Mouse (Mus musculus): ENCODE measurements around the gene Runx3. TPM values are rescaled to one million over a fixed set of nuclear protein-coding genes. Genes with fewer than 3 reads are reported as not detected.

Runx3 gene
- polyA plus RNA-seq, 1 experiment from 2014 or later, result 0.13 TPM

GRCm38 (mm10) chr4:135166413-135167225, 46.2 kb downstream of the Runx3 start:
- DNase-seq (ENCODE audit: low spot score), result no peak

GRCm38 (mm10) chr4:135167816-135168527, 47.5 kb downstream of the Runx3 start:
- ATAC-seq (ENCODE audit: low FRiP score, low TSS enrichment) (no peak), DNase-seq (ENCODE audit: low spot score) (no peak)
- no peaks in the 10 kb centered on the region for H3K36me3 ChIP-seq (ENCODE audit: control insufficient read depth, insufficient read depth, low read length)
- H3K4me3 ChIP-seq (ENCODE audit: low read depth, low read length), result no peak overlapping the region
- H3K4me1 ChIP-seq (replicated peaks; ENCODE audit: control insufficient read depth, insufficient read depth), result no peaks in the 10 kb centered on the region; the same call in 1 of the 2 replicates
- TF ChIP-seq EP300 (optimal IDR thresholded peaks at IDR 0.05), result no peak
- no peak for TF ChIP-seq CTCF (IDR thresholded peaks at IDR 0.05; ENCODE audit: low read depth)
- H3K27ac ChIP-seq (replicated peaks), result no peak overlapping the region
- H3K9me3 ChIP-seq (ENCODE audit: control insufficient read depth, low read length), result no peaks in the 10 kb centered on the region
- WGBS, result 65% methylated on average over 7 of the region's 7 CpGs
- H3K27me3 ChIP-seq (ENCODE audit: control insufficient read depth, insufficient read depth, low read length), result no peaks in the 10 kb centered on the region
- H3K4me2 ChIP-seq (replicated peaks; ENCODE audit: low read depth), result no peak overlapping the region
- no peak overlapping the region for H3K9ac ChIP-seq (ENCODE audit: low read length)

More at GRCm38 (mm10) chr4:135166413-135167225, 46.2 kb downstream of the Runx3 start:
- no peaks in the 10 kb centered on the region for H3K36me3 ChIP-seq (ENCODE audit: control insufficient read depth, insufficient read depth, low read length)
- no peak overlapping the region for H3K4me3 ChIP-seq (ENCODE audit: low read depth, low read length)
- TF ChIP-seq EP300 (optimal IDR thresholded peaks at IDR 0.05), result no peak
- TF ChIP-seq CTCF (IDR thresholded peaks at IDR 0.05; ENCODE audit: low read depth), result no peak
- no peak overlapping the region for H3K27ac ChIP-seq (replicated peaks)
- no peak overlapping the region for H3K4me2 ChIP-seq (replicated peaks; ENCODE audit: low read depth)
- no peaks in the 10 kb centered on the region for H3K9me3 ChIP-seq (ENCODE audit: control insufficient read depth, low read length)
- no peak for ATAC-seq (ENCODE audit: low FRiP score, low TSS enrichment)
- whole genome bisulfite sequencing, result 19% methylated on average over 23 of the region's 23 CpGs
- H3K9ac ChIP-seq (ENCODE audit: low read length), result no peak overlapping the region
- no peaks in the 10 kb centered on the region; the same call in 1 of the 2 replicates for H3K4me1 ChIP-seq (replicated peaks; ENCODE audit: control insufficient read depth, insufficient read depth)
- no peaks in the 10 kb centered on the region for H3K27me3 ChIP-seq (ENCODE audit: control insufficient read depth, insufficient read depth, low read length)

GRCm38 (mm10) chr4:135169096-135169495, 48.6 kb downstream of the Runx3 start:
- Histone ChIP-seq H3K4me2 (replicated peaks; ENCODE audit: low read depth) (no peak overlapping the region), H3K36me3 (ENCODE audit: control insufficient read depth, insufficient read depth, low read length) (no peaks in the 10 kb centered on the region), H3K9ac (ENCODE audit: low read length) (no peak overlapping the region), H3K4me3 (ENCODE audit: low read depth, low read length) (no peak overlapping the region), H3K27me3 (ENCODE audit: control insufficient read depth, insufficient read depth, low read length) (no peaks in the 10 kb centered on the region), H3K27ac (replicated peaks) (no peak overlapping the region), H3K4me1 (replicated peaks; ENCODE audit: control insufficient read depth, insufficient read depth) (no peaks in the 10 kb centered on the region; the same call in 1 of the 2 replicates), H3K9me3 (ENCODE audit: control insufficient read depth, low read length) (no peaks in the 10 kb centered on the region)
- 74% methylated on average over 10 of the region's 10 CpGs for WGBS
- no peak for DNase-seq (ENCODE audit: low spot score)
- ATAC-seq (ENCODE audit: low FRiP score, low TSS enrichment), result no peak
- TF ChIP-seq EP300 (optimal IDR thresholded peaks at IDR 0.05) (no peak), CTCF (IDR thresholded peaks at IDR 0.05; ENCODE audit: low read depth) (no peak)

- Histone ChIP-seq H3K4me3 (ENCODE audit: low read depth, low read length) (no peak overlapping the region), H3K4me2 (replicated peaks; ENCODE audit: low read depth) (no peak overlapping the region), H3K27me3 (ENCODE audit: control insufficient read depth, insufficient read depth, low read length) (no peaks in the 10 kb centered on the region), H3K4me1 (replicated peaks; ENCODE audit: control insufficient read depth, insufficient read depth) (no peaks in the 10 kb centered on the region; the same call in 1 of the 2 replicates), H3K36me3 (ENCODE audit: control insufficient read depth, insufficient read depth, low read length) (no peaks in the 10 kb centered on the region), H3K9ac (ENCODE audit: low read length) (no peak overlapping the region), H3K9me3 (ENCODE audit: control insufficient read depth, low read length) (no peaks in the 10 kb centered on the region), H3K27ac (replicated peaks) (no peak overlapping the region)
- 72% methylated on average over 4 of the region's 4 CpGs for WGBS
- ATAC-seq (ENCODE audit: low FRiP score, low TSS enrichment) (no peak), DNase-seq (ENCODE audit: low spot score) (no peak)
- no peak for TF ChIP-seq EP300 (optimal IDR thresholded peaks at IDR 0.05)
Measured at GRCm38 (mm10) chr4:135169501-135169900, 49.0 kb downstream of the Runx3 start.

- Histone ChIP-seq H3K4me1 (replicated peaks; ENCODE audit: control insufficient read depth, insufficient read depth) (no peaks in the 10 kb centered on the region; the same call in 1 of the 2 replicates), H3K27me3 (ENCODE audit: control insufficient read depth, insufficient read depth, low read length) (no peaks in the 10 kb centered on the region), H3K4me2 (replicated peaks; ENCODE audit: low read depth) (no peak overlapping the region), H3K4me3 (ENCODE audit: low read depth, low read length) (no peak overlapping the region), H3K9me3 (ENCODE audit: control insufficient read depth, low read length) (no peaks in the 10 kb centered on the region), H3K27ac (replicated peaks) (no peak overlapping the region), H3K9ac (ENCODE audit: low read length) (no peak overlapping the region), H3K36me3 (ENCODE audit: control insufficient read depth, insufficient read depth, low read length) (no peaks in the 10 kb centered on the region)
- no peak for TF ChIP-seq CTCF (IDR thresholded peaks at IDR 0.05; ENCODE audit: low read depth)
- no peak for TF ChIP-seq EP300 (optimal IDR thresholded peaks at IDR 0.05)
- DNase-seq (ENCODE audit: low spot score) (no peak), ATAC-seq (ENCODE audit: low FRiP score, low TSS enrichment) (no peak)
- 68% methylated on average over 12 of the region's 12 CpGs for WGBS
Measured at GRCm38 (mm10) chr4:135171304-135171875, 50.9 kb downstream of the Runx3 start.

Measured in stomach, postnatal 0 days (tissue).